Mouse (Mus musculus) heart, postnatal 0 days (tissue): Measurements from ENCODE around the gene Proser2.

ENCODE experiments used
- CTCF ChIP-seq: IDR thresholded peaks from 2 replicates; pipeline ENCODE4 v1.5.1; 2016; ENCODE audit warnings: antibody characterized with exemption, control low read depth, low read depth
- EP300 ChIP-seq: IDR thresholded peaks from 2 replicates; pipeline ENCODE4 v1.6.1; 2016; ENCODE audit warnings: antibody characterized with exemption, low read depth

DNA sequence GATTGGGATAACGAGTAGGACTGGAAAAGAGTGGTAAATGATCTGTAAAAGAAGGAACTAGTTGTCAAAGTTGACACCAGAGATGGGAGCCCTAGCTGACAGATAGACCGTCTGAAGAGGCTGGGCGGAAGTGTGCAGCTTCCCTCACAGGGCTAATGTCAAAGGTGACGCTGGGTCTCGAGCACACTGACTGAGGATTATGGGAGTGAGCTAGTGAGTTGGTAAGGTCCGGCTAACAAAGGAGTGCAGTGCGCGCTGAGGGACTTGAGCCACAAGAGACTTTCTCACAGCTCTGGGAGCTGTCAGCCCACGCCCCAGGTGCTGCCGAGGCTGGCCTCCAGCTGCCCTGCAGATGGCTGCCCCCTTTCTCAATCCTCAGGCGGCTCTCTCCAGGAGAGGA is 59.1 kb downstream of the Proser2 start:
- no peak for TF ChIP-seq CTCF
- TF ChIP-seq EP300, result no peak
